Mouse (Mus musculus): ENCODE results near the gene Cbfb. TPM values are rescaled to one million over a fixed set of nuclear protein-coding genes. Genes with fewer than 3 reads are reported as not detected.
A peak's percentile ranks its signal among the peaks of the same experiment; 100 is the strongest.

The Cbfb gene
- total RNA-seq, 1 experiment: 47.0 TPM

DNA sequence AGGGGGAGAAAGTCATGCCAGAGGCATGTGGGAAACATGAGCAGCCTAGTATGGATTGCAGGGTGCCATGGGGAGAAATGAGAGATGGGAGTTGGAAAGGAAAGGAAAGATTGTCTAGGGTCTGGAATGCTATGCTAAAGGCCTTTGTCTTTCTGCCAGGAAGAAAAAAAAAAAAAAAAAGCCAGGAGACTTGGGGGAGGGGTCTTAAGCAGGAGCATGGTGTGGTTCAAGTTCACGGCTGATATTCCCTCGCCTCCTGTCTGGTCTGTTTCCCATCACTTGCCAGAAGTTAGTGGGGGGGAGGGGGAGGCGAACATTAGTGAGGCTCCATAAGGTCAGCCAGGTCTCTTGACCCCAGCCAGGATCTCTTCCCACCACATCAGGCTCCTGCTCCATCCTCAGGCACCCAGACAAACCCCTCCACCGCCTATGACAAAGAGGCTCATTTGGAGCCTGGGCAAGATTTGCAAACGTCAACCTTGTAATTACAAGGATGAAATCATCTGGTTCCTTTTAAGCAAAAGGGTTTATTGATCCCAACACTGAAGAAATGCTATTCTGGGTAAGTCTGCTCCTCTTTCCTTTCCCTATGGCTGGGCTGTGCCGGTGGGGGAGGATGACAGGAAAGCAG lies 6.1 kb upstream of the Cbfb start:
- Histone ChIP-seq H3K27ac (ENCODE audit: insufficient read depth, low read depth, low read length, poor library complexity, severe bottlenecking) (no peak overlapping the region), H3K9me3 (ENCODE audit: control insufficient read depth, insufficient read depth, low read depth, low read length) (no peaks in the 10 kb centered on the region), H3K36me3 (ENCODE audit: control insufficient read depth, insufficient read depth, low read length, poor library complexity, severe bottlenecking) (no peaks in the 10 kb centered on the region), H3K4me1 (ENCODE audit: control insufficient read depth in 2 of 2, insufficient read depth in 2 of 2, low read length in 2 of 2, poor library complexity in 1 of 2) (peaks cover 0 to 9% of the 10 kb centered on the region in 2 experiments; a peak in 2 of 4 replicates), H3K9ac (ENCODE audit: insufficient read depth, low read depth, low read length, poor library complexity, severe bottlenecking) (no peak overlapping the region), H3K4me3 (ENCODE audit: insufficient read depth in 1 of 2, low read depth in 1 of 2, low read length in 2 of 2, poor library complexity in 1 of 2, severe bottlenecking in 1 of 2) (no peak overlapping the region)
- DNase-seq (ENCODE audit: low read depth, low spot score): no peak
- in situ Hi-C loops (cut with MboI; ENCODE audit: low sequenced_read_pairs in 2 of 2, unreplicated experiment in 2 of 2): no loop called here
- TF ChIP-seq ZC3H11A (IDR thresholded peaks at IDR 0.05; ENCODE audit: borderline replicate concordance, low read depth, low read length) (no peak), ZNF384 (IDR thresholded peaks at IDR 0.05; ENCODE audit: low read depth, low read length) (peak; percentile 91)

DNA sequence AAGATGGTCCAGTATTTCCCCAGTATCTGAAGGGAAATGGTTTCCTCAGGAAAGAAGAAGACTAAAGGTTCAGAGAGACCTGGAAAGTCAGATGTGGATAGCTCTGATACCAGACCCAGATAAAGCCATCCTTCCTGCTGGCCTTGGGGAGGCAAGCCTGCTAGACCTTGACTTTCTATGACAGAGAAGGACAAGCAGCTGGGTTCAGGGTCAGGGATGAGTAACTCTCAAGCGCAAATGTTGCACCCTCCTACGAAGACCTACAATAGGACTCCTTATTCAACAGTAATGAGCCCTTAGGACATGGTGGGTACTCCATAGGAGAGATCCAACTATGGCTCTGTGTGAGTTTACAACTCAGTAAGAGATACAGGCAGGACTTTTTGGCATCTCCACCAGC lies 5.3 kb upstream of the Cbfb start:
- Histone ChIP-seq H3K27ac (ENCODE audit: insufficient read depth, low read depth, low read length, poor library complexity, severe bottlenecking) (no peak overlapping the region), H3K9me3 (ENCODE audit: control insufficient read depth, insufficient read depth, low read depth, low read length) (no peaks in the 10 kb centered on the region), H3K9ac (ENCODE audit: insufficient read depth, low read depth, low read length, poor library complexity, severe bottlenecking) (no peak overlapping the region), H3K4me3 (ENCODE audit: insufficient read depth in 1 of 2, low read depth in 1 of 2, low read length in 2 of 2, poor library complexity in 1 of 2, severe bottlenecking in 1 of 2) (no peak overlapping the region), H3K36me3 (ENCODE audit: control insufficient read depth, insufficient read depth, low read length, poor library complexity, severe bottlenecking) (no peaks in the 10 kb centered on the region), H3K4me1 (ENCODE audit: control insufficient read depth in 2 of 2, insufficient read depth in 2 of 2, low read length in 2 of 2, poor library complexity in 1 of 2) (peaks cover 0 to 9% of the 10 kb centered on the region in 2 experiments; a peak in 2 of 4 replicates)
- no peak for DNase-seq (ENCODE audit: low read depth, low spot score)
- TF ChIP-seq HCFC1 (IDR thresholded peaks at IDR 0.05; ENCODE audit: borderline replicate concordance, insufficient read depth, low read length) (no peak), ZC3H11A (IDR thresholded peaks at IDR 0.05; ENCODE audit: borderline replicate concordance, low read depth, low read length) (no peak), ZNF384 (IDR thresholded peaks at IDR 0.05; ENCODE audit: low read depth, low read length) (no peak), CHD2 (IDR thresholded peaks at IDR 0.05; ENCODE audit: low read depth, low read length) (no peak), MAFK (IDR thresholded peaks at IDR 0.05; ENCODE audit: insufficient read depth, low read depth, low read length) (no peak)
- in situ Hi-C loops (cut with MboI; ENCODE audit: low sequenced_read_pairs in 2 of 2, unreplicated experiment in 2 of 2): no loop called here

DNA sequence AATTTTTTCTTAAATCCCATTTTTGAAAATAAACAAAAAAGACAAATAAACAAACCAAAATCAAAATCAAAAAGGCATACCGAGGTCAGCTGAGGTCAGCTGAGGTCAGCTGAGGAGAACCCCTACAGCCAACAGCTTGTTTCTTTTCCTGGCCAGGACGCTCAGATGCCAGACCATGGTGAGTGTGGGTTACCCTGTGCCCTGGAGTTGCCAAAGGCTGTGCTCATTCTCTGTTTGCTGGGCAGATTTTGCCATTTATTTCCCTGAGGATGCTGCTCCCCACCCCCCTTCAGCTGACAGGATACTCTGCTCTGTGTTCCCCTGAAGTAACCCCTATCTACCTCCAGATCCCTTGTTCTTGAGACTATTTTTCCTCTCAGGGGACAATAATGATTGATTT lies 3.4 kb upstream of the Cbfb start:
- Histone ChIP-seq H3K9me3 (ENCODE audit: control insufficient read depth, insufficient read depth, low read depth, low read length) (no peaks in the 10 kb centered on the region), H3K4me1 (ENCODE audit: control insufficient read depth in 2 of 2, insufficient read depth in 2 of 2, low read length in 2 of 2, poor library complexity in 1 of 2) (peaks cover 1 to 9% of the 10 kb centered on the region in 2 experiments; a peak in 2 of 4 replicates), H3K9ac (ENCODE audit: insufficient read depth, low read depth, low read length, poor library complexity, severe bottlenecking) (no peak overlapping the region), H3K4me3 (ENCODE audit: insufficient read depth in 1 of 2, low read depth in 1 of 2, low read length in 2 of 2, poor library complexity in 1 of 2, severe bottlenecking in 1 of 2) (no peak overlapping the region), H3K36me3 (ENCODE audit: control insufficient read depth, insufficient read depth, low read length, poor library complexity, severe bottlenecking) (no peaks in the 10 kb centered on the region), H3K27ac (ENCODE audit: insufficient read depth, low read depth, low read length, poor library complexity, severe bottlenecking) (no peak overlapping the region)
- DNase-seq (ENCODE audit: low read depth, low spot score): no peak
- in situ Hi-C loops (cut with MboI; ENCODE audit: low sequenced_read_pairs in 2 of 2, unreplicated experiment in 2 of 2): no loop called here
- TF ChIP-seq MAFK (IDR thresholded peaks at IDR 0.05; ENCODE audit: insufficient read depth, low read depth, low read length) (no peak), HCFC1 (IDR thresholded peaks at IDR 0.05; ENCODE audit: borderline replicate concordance, insufficient read depth, low read length) (no peak), ZC3H11A (IDR thresholded peaks at IDR 0.05; ENCODE audit: borderline replicate concordance, low read depth, low read length) (no peak), ZNF384 (IDR thresholded peaks at IDR 0.05; ENCODE audit: low read depth, low read length) (no peak), CHD2 (IDR thresholded peaks at IDR 0.05; ENCODE audit: low read depth, low read length) (no peak)

DNA sequence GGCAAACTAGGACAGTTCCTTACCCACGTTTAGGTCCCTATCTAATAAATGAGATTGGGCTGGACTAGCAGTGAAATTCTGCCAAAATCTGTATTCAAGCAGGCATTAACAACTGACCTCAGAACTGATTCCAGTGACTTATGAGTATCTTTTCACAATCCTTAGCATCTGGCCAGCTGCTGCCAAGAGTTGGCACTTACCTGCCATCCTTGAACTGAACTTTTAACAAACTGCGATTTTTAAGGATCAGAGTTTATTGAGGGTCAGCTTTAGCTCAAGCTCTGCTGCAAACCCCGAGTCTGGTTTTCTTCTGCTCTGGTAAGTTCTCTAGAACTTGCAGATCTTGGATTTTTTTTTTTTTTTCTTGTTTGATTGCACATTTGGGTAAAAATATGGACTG lies 892 bp upstream of the Cbfb start:
- TF ChIP-seq HCFC1 (IDR thresholded peaks at IDR 0.05; ENCODE audit: borderline replicate concordance, insufficient read depth, low read length) (no peak), CHD2 (IDR thresholded peaks at IDR 0.05; ENCODE audit: low read depth, low read length) (no peak), MAFK (IDR thresholded peaks at IDR 0.05; ENCODE audit: insufficient read depth, low read depth, low read length) (no peak), ZNF384 (IDR thresholded peaks at IDR 0.05; ENCODE audit: low read depth, low read length) (no peak), ZC3H11A (IDR thresholded peaks at IDR 0.05; ENCODE audit: borderline replicate concordance, low read depth, low read length) (no peak)
- no peaks in the 10 kb centered on the region for H3K36me3 ChIP-seq (ENCODE audit: control insufficient read depth, insufficient read depth, low read length, poor library complexity, severe bottlenecking)
- DNase-seq (ENCODE audit: low read depth, low spot score): no peak
- H3K4me3 ChIP-seq (ENCODE audit: insufficient read depth in 1 of 2, low read depth in 1 of 2, low read length in 2 of 2, poor library complexity in 1 of 2, severe bottlenecking in 1 of 2): no peak overlapping the region
- H3K27ac ChIP-seq (ENCODE audit: insufficient read depth, low read depth, low read length, poor library complexity, severe bottlenecking): no peak overlapping the region
- no peak overlapping the region for H3K9ac ChIP-seq (ENCODE audit: insufficient read depth, low read depth, low read length, poor library complexity, severe bottlenecking)
- peaks cover 2 to 3% of the 10 kb centered on the region in 2 experiments; a peak in 3 of 4 replicates for H3K4me1 ChIP-seq (ENCODE audit: control insufficient read depth in 2 of 2, insufficient read depth in 2 of 2, low read length in 2 of 2, poor library complexity in 1 of 2)
- in situ Hi-C loops (cut with MboI; ENCODE audit: low sequenced_read_pairs in 2 of 2, unreplicated experiment in 2 of 2): no loop called here
- no peaks in the 10 kb centered on the region for H3K9me3 ChIP-seq (ENCODE audit: control insufficient read depth, insufficient read depth, low read depth, low read length)

DNA sequence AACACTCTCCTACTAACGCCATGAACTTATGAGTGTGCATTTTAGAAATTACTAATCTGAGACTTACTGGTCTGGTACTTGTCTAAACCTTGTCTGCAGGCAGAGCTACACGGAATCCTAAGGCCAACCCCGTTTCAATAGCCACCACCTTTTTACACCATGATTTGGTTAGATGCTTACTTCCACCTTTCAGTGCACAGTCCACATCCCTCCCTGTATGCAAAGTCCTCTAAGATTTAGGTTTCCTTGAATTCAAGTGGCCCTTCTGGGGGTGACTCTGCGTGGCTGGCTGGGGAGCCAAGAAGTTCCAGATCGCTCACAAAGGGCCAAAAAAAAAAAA lies 463 bp upstream of the Cbfb start:
- Histone ChIP-seq H3K9me3 (ENCODE audit: control insufficient read depth, insufficient read depth, low read depth, low read length) (no peaks in the 10 kb centered on the region), H3K4me3 (ENCODE audit: insufficient read depth in 1 of 2, low read depth in 1 of 2, low read length in 2 of 2, poor library complexity in 1 of 2, severe bottlenecking in 1 of 2) (peak overlapping the region; percentile 82 to 95), H3K9ac (ENCODE audit: insufficient read depth, low read depth, low read length, poor library complexity, severe bottlenecking) (peak overlapping the region; percentile 15; the same call in 1 of the 2 replicates), H3K27ac (ENCODE audit: insufficient read depth, low read depth, low read length, poor library complexity, severe bottlenecking) (no peak overlapping the region), H3K36me3 (ENCODE audit: control insufficient read depth, insufficient read depth, low read length, poor library complexity, severe bottlenecking) (no peaks in the 10 kb centered on the region), H3K4me1 (ENCODE audit: control insufficient read depth in 2 of 2, insufficient read depth in 2 of 2, low read length in 2 of 2, poor library complexity in 1 of 2) (peaks cover 0 to 2% of the 10 kb centered on the region in 2 experiments; a peak in 2 of 4 replicates)
- in situ Hi-C loops (cut with MboI; ENCODE audit: low sequenced_read_pairs in 2 of 2, unreplicated experiment in 2 of 2): no loop called here
- no peak for DNase-seq (ENCODE audit: low read depth, low spot score)
- TF ChIP-seq ZC3H11A (IDR thresholded peaks at IDR 0.05; ENCODE audit: borderline replicate concordance, low read depth, low read length) (no peak), ZNF384 (IDR thresholded peaks at IDR 0.05; ENCODE audit: low read depth, low read length) (peak; percentile 93), MAFK (IDR thresholded peaks at IDR 0.05; ENCODE audit: insufficient read depth, low read depth, low read length) (no peak), CHD2 (IDR thresholded peaks at IDR 0.05; ENCODE audit: low read depth, low read length) (no peak), HCFC1 (IDR thresholded peaks at IDR 0.05; ENCODE audit: borderline replicate concordance, insufficient read depth, low read length) (no peak)

Data from ES-E14 (cell line).